Mouse (Mus musculus) adrenal gland (tissue): ENCODE results near the gene Ryr3.
"Not testable (repeated sequence)": the region's sequence is repeated elsewhere in the genome, so short reads cannot be mapped to it uniquely, and the experiment has no call there.

Experiments used
- intact Hi-C: fragments of 180-260 bp; cut with DNase I; formaldehyde crosslinking; loops from one replicate; pipeline ENCODE4 v1.15.1; 2025

Gene Ryr3

DNA sequence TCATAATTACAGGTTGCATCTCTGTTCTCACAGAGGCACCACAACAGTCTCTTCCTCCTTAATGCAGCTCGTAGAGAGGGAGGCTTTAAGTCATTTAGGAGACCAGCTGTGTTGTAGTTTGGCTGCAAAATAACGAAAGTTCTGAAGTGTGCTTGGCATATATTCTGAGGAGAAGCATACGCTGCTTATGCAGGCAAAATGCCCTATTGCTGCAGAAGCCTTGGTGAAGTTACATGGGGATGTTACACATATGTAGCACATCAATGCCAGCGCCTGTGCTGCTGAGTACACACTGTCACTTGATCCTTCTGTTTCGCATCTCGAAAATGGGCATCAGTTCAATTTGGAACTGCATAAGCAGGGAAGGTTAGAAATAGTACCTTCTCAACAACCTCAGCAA is 112.3 kb downstream of the Ryr3 start:
- intact Hi-C loops: no loop called here

DNA sequence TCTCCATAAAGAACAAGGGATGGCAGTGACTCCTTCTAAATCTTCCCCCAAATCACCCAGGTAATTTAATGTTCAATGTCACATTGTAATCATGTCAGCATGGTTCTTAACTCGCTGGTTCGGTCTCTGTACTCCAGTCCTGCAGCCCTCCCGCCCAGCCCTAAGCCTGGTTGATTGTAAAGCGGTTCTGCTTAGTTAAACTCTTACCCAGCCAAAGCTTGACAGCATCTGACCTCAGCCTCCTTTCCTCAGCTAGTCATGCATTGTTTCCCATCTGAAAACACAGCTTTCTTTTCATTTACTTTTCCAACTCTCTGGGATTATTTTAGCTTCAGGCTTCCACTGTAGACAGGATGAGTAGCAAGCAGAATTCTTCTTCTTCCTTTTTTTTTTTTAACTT is 121.7 kb downstream of the Ryr3 start:
- intact Hi-C loops: no loop called here

- intact Hi-C loops: no loop called here
Observed at GRCm38 (mm10) chr2:113094088-113094487, 122.8 kb downstream of the Ryr3 start.

DNA sequence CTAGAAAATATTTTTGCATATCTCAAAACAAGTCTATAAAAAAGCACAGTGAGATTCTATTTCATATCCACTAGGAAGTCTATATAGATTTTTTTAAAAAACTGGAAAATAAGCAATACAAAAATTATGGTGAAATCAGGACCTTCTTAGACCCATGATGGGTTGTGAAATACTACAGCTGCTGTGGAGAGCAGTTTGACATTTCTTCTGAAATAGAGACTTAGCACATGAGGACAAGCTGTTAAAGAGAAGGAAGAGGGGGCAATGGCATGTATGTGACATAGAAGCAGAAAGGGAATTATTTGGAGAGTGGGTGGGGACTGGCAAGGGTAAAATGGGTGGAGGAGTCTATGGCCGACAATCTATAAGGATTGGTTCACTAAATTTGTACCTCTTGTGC is 124.1 kb downstream of the Ryr3 start:
- intact Hi-C loops: no loop called here

DNA sequence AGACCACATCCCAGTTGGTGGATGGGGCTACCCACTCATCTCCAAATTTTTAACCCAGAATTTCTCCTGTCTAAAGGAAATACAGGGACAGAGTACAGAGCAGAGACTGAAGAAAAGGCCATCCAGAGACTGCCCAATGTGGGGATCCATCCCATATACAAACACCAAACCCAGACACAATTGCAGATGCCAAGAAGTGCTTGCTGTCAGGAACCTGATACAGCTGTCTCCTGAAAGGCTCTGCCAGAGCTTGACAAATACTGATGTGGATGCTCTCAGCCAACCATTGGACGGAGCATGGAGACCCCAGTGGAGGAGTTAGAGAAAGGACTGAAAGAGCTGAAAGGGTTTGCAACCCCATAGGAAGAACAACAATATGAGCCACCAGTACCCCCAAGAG is 125.6 kb downstream of the Ryr3 start:
- intact Hi-C loops: not testable (repeated sequence)

GRCm38 (mm10) chr2:113076396-113076795 is 140.5 kb downstream of the Ryr3 start:
- intact Hi-C loops: no loop called here

DNA sequence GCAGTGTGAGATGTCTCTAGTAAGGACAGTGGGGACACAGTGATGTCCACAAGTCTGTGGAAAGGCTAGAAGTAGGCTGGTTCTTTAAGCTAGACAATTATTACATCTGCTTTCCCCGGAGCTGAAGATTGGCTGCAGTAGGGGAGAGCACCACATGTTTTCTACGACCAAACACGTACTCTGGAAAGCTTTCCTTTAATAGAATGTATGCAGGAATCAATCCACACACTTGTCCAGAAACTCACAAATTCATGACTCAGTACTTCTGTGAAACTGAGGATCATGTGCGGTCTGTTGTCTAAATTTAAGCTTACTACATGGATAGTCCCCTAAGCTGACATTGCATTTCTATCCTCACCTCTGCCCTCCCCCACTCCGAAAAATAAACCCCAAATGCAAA is 157.5 kb downstream of the Ryr3 start:
- intact Hi-C loops: no loop called here

- intact Hi-C loops: no loop called here
Observed at GRCm38 (mm10) chr2:113058914-113059313, 158.0 kb downstream of the Ryr3 start.

GRCm38 (mm10) chr2:113058116-113058515 is 158.8 kb downstream of the Ryr3 start:
- intact Hi-C loops: no loop called here

- intact Hi-C loops: no loop called here
Observed at GRCm38 (mm10) chr2:113055591-113055990, 161.3 kb downstream of the Ryr3 start.

- intact Hi-C loops: no loop called here
Observed at GRCm38 (mm10) chr2:113049831-113050230, 167.1 kb downstream of the Ryr3 start.

GRCm38 (mm10) chr2:113036550-113036949 is 180.3 kb downstream of the Ryr3 start:
- intact Hi-C loops: no loop called here

DNA sequence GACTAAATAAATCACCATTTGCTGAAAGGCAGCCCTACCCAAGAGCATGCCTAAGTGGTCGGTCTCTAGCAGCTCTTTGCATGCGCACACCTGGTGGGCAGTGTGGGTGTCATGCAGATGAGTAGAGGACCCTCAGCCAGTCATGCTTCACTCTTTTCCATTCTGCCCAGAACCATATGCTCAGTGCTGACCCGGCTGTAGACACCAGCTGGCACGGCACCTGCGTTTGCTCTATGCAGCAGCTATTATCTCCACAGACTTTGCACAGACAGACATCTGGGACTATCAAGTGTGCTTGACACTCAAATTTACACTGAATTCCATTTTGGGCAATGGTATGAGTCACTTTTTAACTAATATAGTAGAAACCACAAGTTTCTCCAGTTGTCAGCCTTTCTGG is 186.2 kb downstream of the Ryr3 start:
- intact Hi-C loops: no loop called here

DNA sequence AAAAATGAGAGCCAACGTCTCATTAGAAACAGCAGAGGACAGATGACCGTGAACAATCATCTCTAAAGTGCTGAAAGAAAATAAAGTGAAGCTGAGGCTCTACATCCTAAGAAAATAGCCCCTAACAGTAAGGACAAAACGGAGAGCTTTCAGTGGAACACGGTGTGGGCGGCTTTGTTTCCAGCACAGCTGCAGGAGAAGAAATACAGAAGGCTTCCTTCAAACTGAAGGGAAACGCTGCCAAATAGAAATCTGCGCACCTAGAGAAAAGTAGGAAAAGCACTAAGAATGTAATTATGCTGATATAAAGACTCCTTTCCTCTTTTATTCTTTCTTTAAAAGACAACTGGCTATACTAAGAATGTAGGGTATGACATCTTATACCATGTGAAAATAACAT is 197.0 kb downstream of the Ryr3 start:
- intact Hi-C loops: no loop called here

- intact Hi-C loops: no loop called here
Observed at GRCm38 (mm10) chr2:113018278-113018677, 198.6 kb downstream of the Ryr3 start.

DNA sequence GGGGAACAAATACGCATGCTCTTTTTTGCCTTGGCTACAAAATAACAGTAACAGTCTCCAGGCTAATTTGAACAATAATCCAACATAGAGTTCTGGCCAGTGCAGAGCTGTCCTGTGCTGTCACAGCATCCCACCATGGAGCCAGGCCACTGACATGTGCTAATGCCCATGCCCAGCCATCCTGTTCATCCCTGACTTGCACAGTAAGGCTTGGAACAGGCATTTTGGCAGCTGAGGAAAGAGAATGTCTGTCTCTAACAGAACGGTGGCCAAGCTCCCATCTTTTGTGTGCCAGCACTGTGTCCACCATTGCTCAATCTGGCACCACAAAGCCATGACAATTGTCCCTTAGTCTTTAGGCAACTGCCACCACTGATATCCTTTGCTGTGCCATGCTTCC is 200.7 kb downstream of the Ryr3 start:
- intact Hi-C loops: no loop called here

GRCm38 (mm10) chr2:113008961-113009740 is 207.7 kb downstream of the Ryr3 start:
- intact Hi-C loops: no loop called here

DNA sequence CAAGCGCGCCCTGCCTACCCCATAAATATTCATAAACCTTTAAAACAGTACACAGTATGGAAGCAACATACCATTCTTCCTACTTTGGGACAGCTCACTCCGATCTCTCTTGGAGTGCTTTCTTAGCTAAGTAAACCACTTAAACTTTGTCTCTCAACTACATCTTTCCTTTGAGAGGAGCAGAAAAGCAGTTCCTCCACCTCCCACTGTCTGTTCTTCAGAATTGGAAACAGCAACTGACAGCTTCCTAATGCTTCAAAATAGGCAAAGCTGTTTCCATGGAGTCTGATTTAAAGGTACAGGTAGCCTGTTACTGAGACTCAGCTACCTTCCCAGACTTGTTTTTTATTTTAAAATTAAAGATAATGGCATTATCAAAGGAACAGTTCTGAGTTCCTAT is 218.4 kb downstream of the Ryr3 start:
- intact Hi-C loops: no loop called here

GRCm38 (mm10) chr2:112982908-112983510 is 233.9 kb downstream of the Ryr3 start:
- intact Hi-C loops: no loop called here

GRCm38 (mm10) chr2:112966807-112967625 is 249.9 kb downstream of the Ryr3 start:
- intact Hi-C loops: no loop called here

DNA sequence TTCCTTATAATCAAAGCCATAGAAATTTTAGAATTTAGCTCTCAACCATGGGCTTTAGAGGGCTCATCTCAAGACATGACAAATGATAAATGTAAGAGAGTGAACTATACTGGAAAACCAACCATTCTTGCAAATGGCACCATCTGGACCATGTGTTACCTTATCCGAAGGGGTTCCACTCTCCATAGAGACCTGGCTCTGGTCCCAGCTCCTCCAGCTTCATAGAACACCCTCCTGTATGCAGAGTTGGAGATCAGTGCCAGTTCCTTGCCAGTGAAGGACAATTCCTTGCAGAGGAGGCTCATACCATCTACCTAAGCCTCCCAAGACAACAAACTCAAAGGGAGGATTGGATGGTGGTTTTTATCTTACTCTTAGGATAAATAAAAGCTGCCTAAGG is 268.0 kb downstream of the Ryr3 start:
- intact Hi-C loops: no loop called here

- intact Hi-C loops: no loop called here
Observed at GRCm38 (mm10) chr2:112931776-112932175, 285.1 kb downstream of the Ryr3 start.
